Mouse (Mus musculus): ENCODE results near the gene Ccdc124. TPM values are rescaled to one million over a fixed set of nuclear protein-coding genes. Genes with fewer than 3 reads are reported as not detected.
"Not testable (repeated sequence)": the region's sequence is repeated elsewhere in the genome, so short reads cannot be mapped to it uniquely, and the experiment has no call there.

Gene Ccdc124
- polyA plus RNA-seq, 1 experiment from 2014 or later = 166 TPM

DNA sequence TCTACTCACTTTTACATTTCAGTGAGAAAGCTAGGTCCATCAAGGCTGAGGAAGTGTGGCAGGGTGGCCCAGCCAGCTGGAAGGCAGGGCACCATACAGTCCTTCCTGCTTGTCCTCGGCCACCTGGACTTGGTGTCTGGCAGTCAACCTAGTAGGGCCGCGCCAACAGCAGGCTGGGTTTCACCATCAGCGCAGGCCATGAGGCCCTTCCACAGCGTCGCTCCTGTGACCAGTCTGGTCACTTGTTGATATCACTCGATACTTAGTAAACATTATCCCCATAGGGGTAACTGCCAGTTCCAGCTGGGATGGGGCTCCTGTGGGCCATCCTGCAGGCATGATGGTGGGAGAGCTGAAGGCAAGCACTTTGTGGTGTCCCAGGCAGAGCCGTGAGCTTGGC lies 42.2 kb downstream of the Ccdc124 start:
- Histone ChIP-seq H3K9me3 (ENCODE audit: control insufficient read depth, low read length) (no peaks in the 10 kb centered on the region), H3K4me2 (no peak overlapping the region), H3K9ac (ENCODE audit: low read length) (0 out of 2 replicates have a peak overlapping the region, but pooled peaks have one; percentile 4), H3K27ac (ENCODE audit: low read depth, low read length) (no peak overlapping the region), H3K4me1 (ENCODE audit: control insufficient read depth, insufficient read depth, low read length) (0 out of 2 replicates have a peak, but pooled peaks cover 2% of the 10 kb centered on the region), H3K4me3 (ENCODE audit: low read depth, low read length) (no peak overlapping the region), H3K27me3 (ENCODE audit: control insufficient read depth, insufficient read depth, low read length) (no peaks in the 10 kb centered on the region), H3K36me3 (ENCODE audit: control insufficient read depth, insufficient read depth, low read length) (peaks cover 2% of the 10 kb centered on the region; the same call in 1 of the 2 replicates)
- no peak for DNase-seq (ENCODE audit: low spot score, missing footprints)
- 90% methylated on average over 8 of the region's 8 CpGs for WGBS
- ATAC-seq (ENCODE audit: low FRiP score) = no peak

DNA sequence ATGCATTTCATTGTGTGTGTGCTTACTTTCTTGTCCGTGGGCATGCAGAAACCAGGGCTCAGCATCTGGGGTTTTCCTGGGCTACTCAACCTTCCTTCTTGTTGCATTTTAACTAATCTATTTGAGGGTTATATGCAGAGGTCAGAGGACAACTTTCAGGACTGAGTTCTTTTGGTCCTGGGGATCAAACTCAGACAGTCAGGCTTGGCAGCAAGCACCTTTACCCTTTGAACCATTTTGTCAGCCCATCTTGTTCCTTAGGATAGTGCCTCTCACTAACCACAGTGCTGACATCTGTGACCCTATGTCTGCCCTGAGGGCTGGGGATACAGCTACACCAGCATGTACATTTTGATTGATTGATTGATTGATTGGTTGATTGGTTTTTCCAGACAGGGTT lies 45.9 kb downstream of the Ccdc124 start:
- H3K27ac ChIP-seq (ENCODE audit: low read depth, low read length) = no peak overlapping the region
- ATAC-seq (ENCODE audit: low FRiP score) (no peak), DNase-seq (ENCODE audit: low spot score, missing footprints) (no peak)
- 86% methylated on average over 1 of the region's 1 CpGs for WGBS
- H3K27me3 ChIP-seq (ENCODE audit: control insufficient read depth, insufficient read depth, low read length) = no peaks in the 10 kb centered on the region
- no peak overlapping the region for H3K4me3 ChIP-seq (ENCODE audit: low read depth, low read length)
- H3K4me1 ChIP-seq (ENCODE audit: control insufficient read depth, insufficient read depth, low read length) = 0 out of 2 replicates have a peak, but pooled peaks cover 2% of the 10 kb centered on the region
- H3K36me3 ChIP-seq (ENCODE audit: control insufficient read depth, insufficient read depth, low read length) = no peaks in the 10 kb centered on the region
- no peak overlapping the region for H3K9ac ChIP-seq (ENCODE audit: low read length)
- no peaks in the 10 kb centered on the region for H3K9me3 ChIP-seq (ENCODE audit: control insufficient read depth, low read length)
- no peak overlapping the region for H3K4me2 ChIP-seq

DNA sequence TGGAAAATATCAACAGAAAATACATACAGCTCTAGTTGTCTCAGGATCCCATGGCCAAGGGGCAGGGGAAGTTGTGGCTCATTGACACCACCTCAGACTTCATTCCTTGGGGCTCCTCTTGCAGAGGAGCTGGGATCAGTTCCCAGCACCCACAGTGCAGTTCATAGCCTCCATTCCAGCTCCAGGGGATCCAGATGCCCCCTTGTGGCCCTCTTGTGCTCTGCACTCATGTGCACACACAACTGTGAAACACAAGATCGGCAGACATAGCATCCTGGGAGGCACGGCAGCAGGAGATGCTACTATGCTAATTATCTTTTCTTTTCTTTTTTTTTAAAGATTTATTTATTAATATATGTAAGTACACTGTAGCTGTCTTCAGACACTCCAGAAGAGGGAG lies 46.7 kb downstream of the Ccdc124 start:
- no peaks in the 10 kb centered on the region for H3K9me3 ChIP-seq (ENCODE audit: control insufficient read depth, low read length)

DNA sequence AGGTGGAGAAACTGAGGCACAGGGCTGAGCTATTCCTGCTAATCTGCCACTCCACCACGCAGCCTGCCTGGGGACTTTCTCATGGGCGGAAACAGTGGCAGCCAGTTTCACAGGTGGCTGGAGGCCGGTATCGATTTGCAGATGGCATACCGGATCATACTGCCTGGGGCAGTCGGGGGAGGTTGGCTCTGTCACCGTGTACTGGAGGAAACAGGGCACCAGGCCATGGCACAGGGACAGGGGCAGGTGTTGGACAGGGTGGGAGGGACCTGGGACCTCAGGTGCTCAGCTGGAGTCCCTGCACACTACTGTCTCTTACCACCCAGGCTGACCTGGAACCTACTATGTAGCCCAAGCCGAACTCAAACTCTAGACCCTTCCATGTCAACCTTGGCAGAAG lies 47.9 kb downstream of the Ccdc124 start:
- no peaks in the 10 kb centered on the region for H3K4me1 ChIP-seq (ENCODE audit: control insufficient read depth, insufficient read depth, low read length)
- no peak overlapping the region for H3K4me3 ChIP-seq (ENCODE audit: low read depth, low read length)
- ATAC-seq (ENCODE audit: low FRiP score) = no peak
- WGBS = 88% methylated on average over 8 of the region's 8 CpGs
- no peak overlapping the region for H3K9ac ChIP-seq (ENCODE audit: low read length)
- no peaks in the 10 kb centered on the region for H3K9me3 ChIP-seq (ENCODE audit: control insufficient read depth, low read length)
- peaks cover 5% of the 10 kb centered on the region for H3K27me3 ChIP-seq (ENCODE audit: control insufficient read depth, insufficient read depth, low read length)
- no peak for DNase-seq (ENCODE audit: low spot score, missing footprints)
- no peak overlapping the region for H3K4me2 ChIP-seq
- no peaks in the 10 kb centered on the region for H3K36me3 ChIP-seq (ENCODE audit: control insufficient read depth, insufficient read depth, low read length)
- H3K27ac ChIP-seq (ENCODE audit: low read depth, low read length) = no peak overlapping the region

More for the DNA sequence above, 46.7 kb downstream of the Ccdc124 start:
- no peak overlapping the region for H3K27ac ChIP-seq (ENCODE audit: low read depth, low read length)
- H3K27me3 ChIP-seq (ENCODE audit: control insufficient read depth, insufficient read depth, low read length) = no peaks in the 10 kb centered on the region
- no peak for ATAC-seq (ENCODE audit: low FRiP score)
- DNase-seq (ENCODE audit: low spot score, missing footprints) = no peak
- H3K4me1 ChIP-seq (ENCODE audit: control insufficient read depth, insufficient read depth, low read length) = no peaks in the 10 kb centered on the region
- H3K4me3 ChIP-seq (ENCODE audit: low read depth, low read length) = no peak overlapping the region
- WGBS = 95% methylated on average over 2 of the region's 2 CpGs
- no peak overlapping the region for H3K9ac ChIP-seq (ENCODE audit: low read length)
- H3K4me2 ChIP-seq = no peak overlapping the region
- H3K36me3 ChIP-seq (ENCODE audit: control insufficient read depth, insufficient read depth, low read length) = no peaks in the 10 kb centered on the region

DNA sequence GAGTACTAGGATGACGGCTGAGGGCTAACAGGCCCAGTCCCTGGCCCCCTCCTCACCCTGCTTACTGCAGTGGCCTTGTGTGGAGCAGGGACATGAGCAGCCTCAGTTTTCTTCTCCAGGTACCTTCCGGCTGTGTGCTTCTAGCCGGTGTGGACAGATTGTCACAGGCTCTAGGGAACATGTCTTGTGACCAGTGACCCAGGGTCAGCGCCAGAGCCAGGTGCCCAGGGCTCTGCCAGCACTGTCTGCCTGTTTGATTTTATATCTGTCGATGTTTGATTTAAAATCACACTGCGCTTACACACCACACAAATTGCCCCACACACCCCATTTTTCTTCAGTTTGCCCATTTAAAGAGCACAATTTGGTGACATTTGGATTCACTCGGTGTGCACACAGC lies 49.9 kb downstream of the Ccdc124 start:
- no peak overlapping the region for H3K27ac ChIP-seq (ENCODE audit: low read depth, low read length)
- H3K4me2 ChIP-seq = no peak overlapping the region
- no peaks in the 10 kb centered on the region for H3K36me3 ChIP-seq (ENCODE audit: control insufficient read depth, insufficient read depth, low read length)
- no peaks in the 10 kb centered on the region; the same call in 1 of the 2 replicates for H3K9me3 ChIP-seq (ENCODE audit: control insufficient read depth, low read length)
- no peak overlapping the region for H3K9ac ChIP-seq (ENCODE audit: low read length)
- H3K27me3 ChIP-seq (ENCODE audit: control insufficient read depth, insufficient read depth, low read length) = peaks cover 16% of the 10 kb centered on the region
- 0 out of 2 replicates have a peak, but pooled peaks cover 2% of the 10 kb centered on the region for H3K4me1 ChIP-seq (ENCODE audit: control insufficient read depth, insufficient read depth, low read length)
- WGBS = 86% methylated on average over 7 of the region's 7 CpGs
- ATAC-seq (ENCODE audit: low FRiP score) (no peak), DNase-seq (ENCODE audit: low spot score, missing footprints) (no peak)
- H3K4me3 ChIP-seq (ENCODE audit: low read depth, low read length) = no peak overlapping the region

DNA sequence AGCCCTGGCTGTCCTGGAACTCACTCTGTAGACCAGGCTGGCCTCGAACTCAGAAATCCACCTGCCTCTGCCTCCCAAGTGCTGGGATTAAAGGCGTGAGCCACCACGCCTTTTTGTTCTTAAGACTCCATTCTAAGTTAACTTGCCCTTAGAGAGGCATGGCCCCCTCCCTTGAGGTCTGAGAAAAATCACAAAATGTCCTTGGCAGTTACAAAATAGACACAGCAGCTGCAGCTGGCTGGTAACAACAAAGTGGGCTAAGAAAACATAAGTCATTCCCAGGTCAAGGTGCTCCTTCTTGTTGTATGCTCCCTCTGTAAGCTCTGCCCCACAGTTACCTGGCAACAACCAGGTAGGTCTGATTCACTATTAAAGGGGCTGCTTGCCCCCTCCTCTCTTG lies 51.1 kb downstream of the Ccdc124 start:
- not testable (repeated sequence) for H3K9me3 ChIP-seq (ENCODE audit: control insufficient read depth, low read length); H3K9ac ChIP-seq (ENCODE audit: low read length); DNase-seq (ENCODE audit: low spot score, missing footprints); H3K4me1 ChIP-seq (ENCODE audit: control insufficient read depth, insufficient read depth, low read length); ATAC-seq (ENCODE audit: low FRiP score); H3K4me2 ChIP-seq; H3K36me3 ChIP-seq (ENCODE audit: control insufficient read depth, insufficient read depth, low read length); H3K27ac ChIP-seq (ENCODE audit: low read depth, low read length); H3K4me3 ChIP-seq (ENCODE audit: low read depth, low read length)
- 83% methylated on average over 3 of the region's 3 CpGs for WGBS
- peaks cover 16% of the 10 kb centered on the region for H3K27me3 ChIP-seq (ENCODE audit: control insufficient read depth, insufficient read depth, low read length)

DNA sequence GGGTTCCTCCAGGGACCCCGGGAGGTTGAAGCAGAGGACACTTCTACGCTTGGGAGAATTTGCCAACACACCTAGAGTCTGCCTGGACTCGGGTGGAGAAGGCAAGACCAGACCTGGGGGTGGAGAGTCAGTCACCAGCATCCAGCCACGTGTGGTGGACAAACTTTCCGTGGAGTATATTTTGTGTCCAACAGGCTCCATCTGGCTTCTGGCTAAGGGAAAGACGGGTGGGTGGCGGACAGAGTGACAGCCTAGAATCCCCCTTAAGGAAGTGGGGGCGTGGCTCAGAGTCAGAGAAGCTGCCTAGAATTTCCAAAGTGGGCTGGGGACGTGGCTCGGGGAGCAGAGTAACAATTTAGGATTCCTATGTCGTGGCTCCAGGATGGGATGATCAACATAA lies 51.7 kb downstream of the Ccdc124 start:
- Histone ChIP-seq H3K27ac (ENCODE audit: low read depth, low read length) (no peak overlapping the region), H3K4me2 (no peak overlapping the region), H3K27me3 (ENCODE audit: control insufficient read depth, insufficient read depth, low read length) (peaks cover 20% of the 10 kb centered on the region), H3K4me1 (ENCODE audit: control insufficient read depth, insufficient read depth, low read length) (0 out of 2 replicates have a peak, but pooled peaks cover 2% of the 10 kb centered on the region), H3K9ac (ENCODE audit: low read length) (no peak overlapping the region), H3K9me3 (ENCODE audit: control insufficient read depth, low read length) (no peaks in the 10 kb centered on the region; the same call in 1 of the 2 replicates), H3K4me3 (ENCODE audit: low read depth, low read length) (no peak overlapping the region), H3K36me3 (ENCODE audit: control insufficient read depth, insufficient read depth, low read length) (no peaks in the 10 kb centered on the region)
- 52% methylated on average over 11 of the region's 11 CpGs for WGBS
- no peak for DNase-seq (ENCODE audit: low spot score, missing footprints)
- ATAC-seq (ENCODE audit: low FRiP score) = no peak

DNA sequence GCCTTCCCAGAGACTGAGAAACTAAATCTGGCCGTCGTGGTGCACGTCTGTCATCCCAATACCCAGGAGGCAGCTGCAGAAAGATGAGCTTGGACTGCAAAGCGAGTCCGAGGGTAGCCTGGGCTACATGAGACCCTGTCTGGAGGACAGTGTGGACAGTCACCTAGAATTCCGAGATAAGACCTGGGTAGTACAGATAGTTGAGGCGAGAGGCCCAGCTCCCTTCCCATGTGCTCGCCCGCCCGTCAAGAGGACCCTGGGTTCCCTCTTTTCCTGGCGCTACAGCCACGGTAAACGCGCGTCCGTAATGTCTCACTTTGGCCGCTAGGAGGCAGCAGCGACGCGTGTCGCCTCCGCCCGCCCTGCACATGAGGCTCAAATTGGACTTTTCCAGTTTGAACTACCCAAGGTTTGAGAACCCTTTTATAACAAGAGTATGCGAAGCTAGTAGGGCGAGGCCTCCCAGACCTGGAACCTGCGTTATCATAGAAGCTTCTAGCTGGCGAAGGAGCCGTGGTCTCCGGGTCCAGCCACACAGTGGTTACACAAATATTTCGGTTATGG lies 52.3 kb downstream of the Ccdc124 start:
- H3K4me2 ChIP-seq = no peak overlapping the region
- 19% methylated on average over 30 of the region's 30 CpGs for WGBS
- peak; percentile 36; the same call in 1 of the 2 replicates for ATAC-seq (ENCODE audit: low FRiP score)

DNA sequence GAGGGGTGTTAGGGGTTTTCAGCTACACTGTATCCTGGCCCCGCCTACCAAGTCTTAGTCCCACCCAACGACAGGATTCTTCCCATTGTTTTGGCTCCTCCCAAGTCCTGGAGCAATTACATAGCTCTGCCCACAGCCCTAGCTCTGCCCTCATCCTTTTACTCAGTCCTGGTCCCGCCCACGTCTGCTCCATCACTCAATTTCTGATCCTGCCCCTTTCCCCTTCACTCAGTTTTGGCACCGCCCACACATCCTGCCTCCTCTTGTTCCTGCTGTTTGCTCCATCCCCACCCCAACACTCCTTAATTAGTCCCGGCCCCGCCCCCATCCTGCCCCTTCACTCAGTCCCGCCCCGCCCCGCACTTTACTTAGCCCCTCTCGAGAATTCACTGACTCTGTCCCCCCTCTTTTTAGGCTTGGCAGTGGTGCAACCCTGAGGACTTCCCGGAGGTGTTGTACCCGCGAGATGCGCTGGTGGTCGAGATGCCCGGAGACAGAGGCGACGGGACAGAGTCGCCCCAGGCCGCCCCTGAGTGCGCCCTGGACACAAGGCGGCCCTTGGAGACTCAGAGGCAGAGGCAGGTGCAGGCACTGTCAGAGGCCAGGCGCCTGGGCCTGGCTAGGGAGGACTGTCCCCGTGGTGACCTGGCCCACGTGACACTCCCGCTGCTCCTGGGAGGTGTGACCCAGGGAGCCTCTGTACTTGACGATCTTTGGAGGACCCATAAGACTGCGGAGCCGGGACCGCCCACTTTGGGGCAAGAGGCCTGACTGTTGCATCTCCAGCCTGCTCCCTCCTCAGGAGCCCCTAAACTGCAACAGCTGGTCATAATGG lies 53.4 kb downstream of the Ccdc124 start:
- 2% methylated on average over 31 of the region's 31 CpGs for WGBS
- H3K9me3 ChIP-seq (ENCODE audit: control insufficient read depth, low read length) = no peaks in the 10 kb centered on the region; the same call in 1 of the 2 replicates
- H3K9ac ChIP-seq (ENCODE audit: low read length) = no peak overlapping the region
- peaks cover 26% of the 10 kb centered on the region for H3K27me3 ChIP-seq (ENCODE audit: control insufficient read depth, insufficient read depth, low read length)
- DNase-seq (ENCODE audit: low spot score, missing footprints) (no peak), ATAC-seq (ENCODE audit: low FRiP score) (peak; percentile 70)
- 0 out of 2 replicates have a peak, but pooled peaks cover 2% of the 10 kb centered on the region for H3K4me1 ChIP-seq (ENCODE audit: control insufficient read depth, insufficient read depth, low read length)
- no peak overlapping the region for H3K4me2 ChIP-seq
- H3K4me3 ChIP-seq (ENCODE audit: low read depth, low read length) = no peak overlapping the region
- H3K27ac ChIP-seq (ENCODE audit: low read depth, low read length) = no peak overlapping the region
- no peaks in the 10 kb centered on the region for H3K36me3 ChIP-seq (ENCODE audit: control insufficient read depth, insufficient read depth, low read length)

More for the DNA sequence above, 52.3 kb downstream of the Ccdc124 start:
- H3K27ac ChIP-seq (ENCODE audit: low read depth, low read length) = no peak overlapping the region
- peaks cover 25% of the 10 kb centered on the region for H3K27me3 ChIP-seq (ENCODE audit: control insufficient read depth, insufficient read depth, low read length)
- no peaks in the 10 kb centered on the region for H3K36me3 ChIP-seq (ENCODE audit: control insufficient read depth, insufficient read depth, low read length)
- H3K9me3 ChIP-seq (ENCODE audit: control insufficient read depth, low read length) = no peaks in the 10 kb centered on the region; the same call in 1 of the 2 replicates
- no peak overlapping the region for H3K9ac ChIP-seq (ENCODE audit: low read length)
- DNase-seq (ENCODE audit: low spot score, missing footprints) = peak; percentile 98
- H3K4me1 ChIP-seq (ENCODE audit: control insufficient read depth, insufficient read depth, low read length) = 0 out of 2 replicates have a peak, but pooled peaks cover 2% of the 10 kb centered on the region
- H3K4me3 ChIP-seq (ENCODE audit: low read depth, low read length) = no peak overlapping the region
